In genomic region chr12:25415232-25415631, GRCm38 (mm10) we compare ENCODE assay signal across 9 mouse cellular contexts.
DNase-seq lines count a peak whose midpoint lies in the region; ATAC-seq and TF ChIP-seq lines count a peak whose summit lies in the region.
"Had no signal": no experiment of that assay in that cellular context is flagged by ENCODE, and none has a peak within 500 bp of the region (broad histone marks: within the 10 kb centered on the region; RNA-seq: fewer than 3 reads in every experiment).

No protein-coding gene starts in this region.

- no peak for ATAC-seq in midbrain, embryonic 15.5 days (replicated peaks)
- peak; percentile 82 for ATAC-seq in granulocyte monocyte progenitor cell, adult 5-6 weeks (replicated peaks; ENCODE audit: poor library complexity, severe bottlenecking)
- no peak for ATAC-seq in stomach, postnatal 0 days (ENCODE audit: low FRiP score, low TSS enrichment)

- H3K4me1 ChIP-seq in midbrain, embryonic 10.5 days = peaks cover 25% of the 10 kb centered on the region
- H3K4me1 ChIP-seq in midbrain, embryonic 15.5 days = peaks cover 7% of the 10 kb centered on the region
- no peaks in the 10 kb centered on the region for H3K4me1 ChIP-seq in stomach, postnatal 0 days (replicated peaks; ENCODE audit: control insufficient read depth, insufficient read depth)

- TF ChIP-seq CTCF in stomach, postnatal 0 days (IDR thresholded peaks at IDR 0.05; ENCODE audit: low read depth) = peak; percentile 65

- TF ChIP-seq EP300 in stomach, postnatal 0 days (optimal IDR thresholded peaks at IDR 0.05) = no peak

- H3K27me3 ChIP-seq in midbrain, embryonic 10.5 days (ENCODE audit: low read depth, poor library complexity, severe bottlenecking) = no peaks in the 10 kb centered on the region
- no peaks in the 10 kb centered on the region for H3K27me3 ChIP-seq in midbrain, embryonic 15.5 days (replicated peaks)
- H3K27me3 ChIP-seq in stomach, postnatal 0 days (ENCODE audit: control insufficient read depth, insufficient read depth, low read length) = no peaks in the 10 kb centered on the region
- H3K27me3 ChIP-seq: embryonic facial prominence, embryonic 15.5 days had no signal

- peaks cover 4% of the 10 kb centered on the region for H3K9me3 ChIP-seq in midbrain, embryonic 10.5 days (replicated peaks)
- H3K9me3 ChIP-seq in midbrain, embryonic 15.5 days = no peaks in the 10 kb centered on the region
- H3K9me3 ChIP-seq in stomach, postnatal 0 days (ENCODE audit: control insufficient read depth, low read length) = no peaks in the 10 kb centered on the region
- H3K9me3 ChIP-seq: embryonic facial prominence, embryonic 15.5 days had no signal

- peak; percentile 70 for DNase-seq in midbrain, embryonic 10.5 days (ENCODE audit: low spot score)
- peak; percentile 45 for DNase-seq in T-cell, adult 2 months (ENCODE audit: low spot score)
- peak; percentile 35 to 46 for DNase-seq in lung, adult 18-20 months
- DNase-seq in stomach, postnatal 0 days (ENCODE audit: low spot score) = peak; percentile 18
- DNase-seq in cerebellum, adult 8-10 months = no peak
- DNase-seq in layer of hippocampus, adult 9-10 months (ENCODE audit: low spot score) = no peak

- H3K4me3 ChIP-seq in midbrain, embryonic 10.5 days = no peak overlapping the region
- no peak overlapping the region for H3K4me3 ChIP-seq in midbrain, embryonic 15.5 days
- no peak overlapping the region for H3K4me3 ChIP-seq in stomach, postnatal 0 days (ENCODE audit: low read depth, low read length)
- H3K4me3 ChIP-seq: embryonic facial prominence, embryonic 15.5 days had no signal

- H3K36me3 ChIP-seq in midbrain, embryonic 10.5 days = no peaks in the 10 kb centered on the region
- no peaks in the 10 kb centered on the region for H3K36me3 ChIP-seq in midbrain, embryonic 15.5 days (replicated peaks)
- H3K36me3 ChIP-seq in stomach, postnatal 0 days (ENCODE audit: control insufficient read depth, insufficient read depth, low read length) = no peaks in the 10 kb centered on the region
- H3K36me3 ChIP-seq: embryonic facial prominence, embryonic 15.5 days had no signal

- peak overlapping the region; percentile 14 for H3K27ac ChIP-seq in midbrain, embryonic 10.5 days (replicated peaks)
- no peak overlapping the region for H3K27ac ChIP-seq in midbrain, embryonic 15.5 days
- H3K27ac ChIP-seq in stomach, postnatal 0 days (replicated peaks) = no peak overlapping the region
- H3K27ac ChIP-seq: embryonic facial prominence, embryonic 15.5 days had no signal

- H3K9ac ChIP-seq in midbrain, embryonic 15.5 days = no peak overlapping the region
- no peak overlapping the region for H3K9ac ChIP-seq in stomach, postnatal 0 days (ENCODE audit: low read length)
- H3K9ac ChIP-seq: embryonic facial prominence, embryonic 15.5 days had no signal

- 33% methylated on average over 2 of the region's 2 CpGs for WGBS in midbrain, embryonic 10.5 days
- 34% methylated on average over 2 of the region's 2 CpGs for WGBS in midbrain, embryonic 15.5 days
- 42% methylated on average over 2 of the region's 2 CpGs for WGBS in stomach, postnatal 0 days

- H3K4me2 ChIP-seq in midbrain, embryonic 15.5 days = no peak overlapping the region
- H3K4me2 ChIP-seq in stomach, postnatal 0 days (replicated peaks; ENCODE audit: low read depth) = no peak overlapping the region
- H3K4me2 ChIP-seq: embryonic facial prominence, embryonic 15.5 days had no signal

Comparison
In these comparisons a context has a peak if more than half of its experiments do, and no peak if none do; other contexts are left out.
1. DNase-seq: peak in midbrain, embryonic 10.5 days (single experiment), T-cell, adult 2 months (single experiment), lung, adult 18-20 months (2 of 2) and stomach, postnatal 0 days (single experiment); none in cerebellum, adult 8-10 months (single experiment) and layer of hippocampus, adult 9-10 months (single experiment).